Mouse (Mus musculus) ovary, adult 18-20 months (tissue): ENCODE measurements around the gene Lgals3bp.
A peak's percentile ranks its signal among the peaks of the same experiment; 100 is the strongest.

ENCODE experiments used
- DNase-seq: peaks from one replicate; pipeline ENCODE4 v3.0.0; 2022; ENCODE audit warnings: low spot score, mixed read lengths

Lgals3bp gene

DNA sequence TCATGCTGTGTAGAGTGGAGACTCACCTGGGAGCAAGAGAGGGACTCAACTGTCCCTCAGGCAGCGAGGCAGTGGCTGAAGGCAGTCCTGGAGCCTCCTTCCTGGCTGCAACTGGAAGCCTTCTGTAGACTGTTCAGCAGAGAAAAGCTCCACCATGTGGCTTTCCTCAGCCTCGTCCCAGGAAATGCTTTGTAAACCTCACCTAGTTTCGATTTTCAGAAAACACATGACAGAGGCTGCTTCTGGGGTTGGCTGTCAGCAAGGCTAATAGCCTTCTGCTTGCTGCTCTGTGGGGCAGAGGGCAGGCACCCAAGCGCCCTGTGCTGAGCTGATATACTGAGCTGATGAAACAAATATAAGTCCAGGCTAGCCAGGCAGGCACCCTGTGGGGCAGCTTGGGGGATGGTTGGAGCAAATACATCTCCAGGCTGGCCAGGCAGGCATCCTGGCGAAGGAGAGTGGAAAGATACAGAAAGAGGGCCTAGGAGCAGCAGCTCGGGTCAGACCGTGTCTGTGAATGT is at the start of gene Lgals3bp:
TSS of gene Lgals3bp (minus strand) at position 333 of the 521 bp plus-strand sequence.
- DNase-seq: peak; percentile 50

DNA sequence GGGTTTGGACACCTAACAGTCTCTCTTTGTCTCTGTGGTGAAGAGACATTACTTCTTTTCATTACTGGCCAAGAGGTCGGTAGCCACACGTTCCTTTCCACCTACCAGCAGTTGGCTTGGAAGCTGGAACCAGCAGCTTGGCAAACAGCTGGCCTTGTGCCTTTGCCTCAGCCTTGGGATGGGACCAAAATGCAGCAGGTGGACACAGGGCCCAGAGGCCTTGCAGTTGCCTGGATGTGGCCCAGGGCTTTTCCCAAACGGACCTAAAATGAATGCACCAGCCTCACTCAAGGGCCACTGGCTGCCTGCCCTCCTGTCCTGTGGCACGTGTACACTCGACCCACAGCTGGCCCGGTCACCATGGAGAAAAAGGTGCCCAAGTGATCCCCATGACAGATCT is 49.3 kb upstream of the Lgals3bp start:
- DNase-seq: no peak

DNA sequence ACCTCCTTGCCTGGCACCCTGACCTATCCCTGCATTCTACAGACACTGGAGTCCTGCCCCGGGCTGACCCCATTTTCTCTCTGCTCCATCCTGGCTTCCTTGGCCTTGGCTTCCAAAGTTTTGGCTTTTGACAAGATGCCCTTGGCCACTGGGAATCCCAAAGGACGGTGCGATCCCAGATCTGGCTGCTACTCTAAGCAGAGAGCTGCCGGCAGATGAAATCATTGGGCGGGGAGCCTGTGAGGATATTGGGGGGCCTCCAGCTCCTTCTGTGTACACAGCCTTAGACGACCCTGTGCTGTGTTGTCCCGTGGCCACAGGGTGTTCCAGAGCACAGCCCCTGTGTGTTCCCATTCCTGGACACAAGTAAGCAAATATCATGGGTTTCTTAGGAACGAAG is 46.5 kb upstream of the Lgals3bp start:
- DNase-seq: no peak

DNA sequence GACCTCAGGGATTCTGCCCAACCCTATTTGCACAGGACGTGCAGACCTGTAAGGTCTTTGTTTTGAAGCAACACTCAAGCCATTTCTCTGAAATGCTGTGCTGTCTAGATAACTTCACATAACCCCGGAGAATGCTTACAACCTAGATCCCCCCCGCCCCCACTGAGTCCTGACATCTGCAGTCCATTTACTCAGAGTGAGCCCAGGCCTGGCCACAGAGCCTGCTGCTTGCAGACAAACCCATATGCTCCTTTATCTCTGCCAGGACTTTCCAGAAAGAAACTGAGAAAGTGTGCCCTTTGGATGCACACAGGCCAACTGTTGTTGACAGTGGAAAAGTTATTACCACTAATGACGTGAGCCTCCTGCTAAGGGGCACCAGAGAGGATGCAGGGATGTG is 45.5 kb upstream of the Lgals3bp start:
- DNase-seq: no peak

DNA sequence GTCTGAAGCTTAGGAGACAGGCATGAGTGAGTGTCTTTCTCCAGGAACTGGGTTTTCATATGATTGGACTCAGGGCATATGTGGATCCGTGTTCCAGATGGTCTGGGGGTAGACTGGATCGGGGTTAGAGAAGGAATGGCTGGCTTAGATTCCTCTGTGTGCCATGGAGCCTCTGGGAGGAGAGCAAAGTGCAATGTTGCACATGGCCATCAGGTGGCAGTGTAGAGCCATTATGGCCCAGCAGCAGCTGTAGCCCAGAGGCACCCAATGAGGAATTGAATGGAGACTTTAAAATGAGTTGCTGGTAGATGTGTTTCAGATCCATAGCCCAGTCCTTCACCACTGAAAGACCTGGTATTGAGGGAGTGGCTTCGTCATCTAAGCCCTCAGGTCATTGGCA is 44.0 kb upstream of the Lgals3bp start:
- no peak for DNase-seq

DNA sequence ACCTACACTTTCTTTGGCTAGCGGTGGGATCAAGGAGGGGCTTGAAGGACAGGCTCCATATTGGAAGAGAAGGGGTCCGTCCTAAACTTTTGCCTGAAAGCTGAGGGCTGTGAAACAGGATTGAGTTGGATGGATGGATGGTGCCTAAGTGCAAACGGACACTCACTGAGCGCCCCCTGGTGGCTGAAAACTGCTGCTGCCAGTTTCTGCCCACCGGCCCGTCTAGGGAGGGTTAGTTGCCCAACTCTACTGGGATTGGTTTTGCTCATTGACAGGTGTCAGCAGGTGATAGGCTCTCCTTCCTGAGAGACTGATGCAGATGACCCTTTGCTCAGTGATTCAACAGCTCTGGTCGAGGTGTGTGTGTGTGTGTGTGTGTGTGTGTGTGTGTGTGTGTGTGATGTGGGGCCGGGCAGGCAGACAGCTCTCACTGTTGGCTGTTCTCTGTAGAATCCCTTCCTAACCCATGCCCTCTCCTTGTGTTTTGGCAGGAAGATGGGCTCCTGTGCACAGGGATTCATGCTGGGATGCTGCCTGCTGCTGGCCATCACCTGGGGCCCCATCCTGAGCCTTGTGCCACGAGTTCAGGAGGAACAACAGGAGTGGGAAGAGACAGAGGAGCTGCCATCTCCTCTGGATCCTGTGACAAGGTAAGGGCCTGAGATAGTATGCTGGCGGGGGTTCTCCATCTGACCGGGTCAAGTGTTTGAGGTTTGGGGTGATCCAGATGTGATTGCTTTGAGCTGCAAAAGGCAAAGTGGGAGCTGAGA is 41.5 kb upstream of the Lgals3bp start:
- DNase-seq: no peak

DNA sequence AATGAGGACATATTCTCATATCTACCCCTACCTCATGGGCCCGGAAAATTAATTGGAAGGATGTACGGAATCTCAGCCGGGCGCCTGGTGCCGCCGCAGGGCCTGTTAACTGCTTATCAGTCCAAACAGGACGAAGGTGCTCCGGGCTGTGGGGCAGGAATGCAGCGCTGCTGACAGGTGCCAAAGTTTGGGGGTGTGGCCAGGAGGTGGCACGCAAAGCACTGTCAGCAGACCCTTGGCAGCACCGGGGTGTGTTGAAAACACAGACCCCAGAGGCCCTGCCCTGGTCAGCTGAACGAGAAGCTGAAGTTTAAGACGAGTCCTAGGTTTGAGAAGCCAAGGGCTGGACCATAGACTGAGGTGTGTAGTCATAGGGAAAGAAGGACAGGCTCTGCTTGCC is 40.8 kb upstream of the Lgals3bp start:
- DNase-seq: no peak

DNA sequence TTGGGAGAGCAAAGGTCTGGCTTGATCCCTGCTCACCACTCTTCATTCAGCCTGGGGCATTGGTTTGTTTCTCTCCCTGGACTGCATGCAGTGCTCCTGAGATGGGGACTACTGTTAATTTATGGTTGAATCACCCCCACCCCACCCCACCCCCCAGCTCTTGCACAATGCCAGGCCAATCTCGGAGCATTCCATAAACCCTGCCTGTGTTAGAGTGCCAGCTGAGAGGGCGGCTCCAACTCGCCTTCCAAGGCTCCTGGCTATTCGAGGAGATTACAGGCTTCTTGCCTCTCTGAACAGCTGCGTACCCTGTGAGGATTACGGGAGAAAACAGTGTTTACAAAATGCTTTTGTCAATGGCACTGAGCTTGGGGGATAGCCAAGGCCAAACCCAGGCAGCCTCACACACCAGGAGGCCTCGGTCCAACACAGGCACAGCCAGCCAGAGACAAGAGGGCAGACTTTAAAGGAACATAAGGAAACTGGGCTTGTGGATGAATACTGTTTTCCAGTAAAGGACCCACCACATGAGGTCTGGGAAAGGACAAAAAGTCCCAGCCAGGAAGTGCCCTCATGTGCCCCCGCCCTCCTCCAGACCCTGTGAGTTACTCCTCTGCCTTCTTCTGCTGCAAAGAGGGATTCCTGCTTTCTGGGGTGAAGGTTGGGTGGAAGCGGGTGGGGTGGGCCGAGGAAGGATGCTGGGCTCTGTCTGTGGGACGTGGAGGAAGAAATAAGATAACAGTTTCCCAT is 36.9 kb upstream of the Lgals3bp start:
- peak; percentile 81 for DNase-seq

DNA sequence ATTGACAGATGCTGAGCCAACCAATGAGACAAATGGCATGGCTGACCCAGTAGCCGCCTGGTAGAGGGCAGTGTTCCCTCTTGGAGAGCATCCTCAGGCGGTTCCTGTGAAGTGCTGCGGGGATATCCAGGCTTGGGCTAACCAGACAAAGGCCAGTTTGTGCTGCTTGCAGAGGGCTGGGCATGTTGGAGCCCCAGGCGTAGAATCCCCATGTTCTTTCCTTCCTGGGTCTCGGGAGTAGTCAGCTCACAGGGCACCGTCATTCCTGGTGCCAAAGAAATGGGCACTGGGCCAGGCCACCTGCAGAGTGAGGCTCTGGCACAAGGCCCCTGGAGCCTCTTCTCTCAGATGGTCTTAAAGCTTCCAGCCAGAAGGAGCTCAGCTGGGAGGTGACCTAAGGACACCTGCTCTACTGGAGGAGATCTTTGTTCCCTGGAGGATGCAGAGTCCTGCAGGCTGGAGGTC is 34.6 kb upstream of the Lgals3bp start:
- no peak for DNase-seq

DNA sequence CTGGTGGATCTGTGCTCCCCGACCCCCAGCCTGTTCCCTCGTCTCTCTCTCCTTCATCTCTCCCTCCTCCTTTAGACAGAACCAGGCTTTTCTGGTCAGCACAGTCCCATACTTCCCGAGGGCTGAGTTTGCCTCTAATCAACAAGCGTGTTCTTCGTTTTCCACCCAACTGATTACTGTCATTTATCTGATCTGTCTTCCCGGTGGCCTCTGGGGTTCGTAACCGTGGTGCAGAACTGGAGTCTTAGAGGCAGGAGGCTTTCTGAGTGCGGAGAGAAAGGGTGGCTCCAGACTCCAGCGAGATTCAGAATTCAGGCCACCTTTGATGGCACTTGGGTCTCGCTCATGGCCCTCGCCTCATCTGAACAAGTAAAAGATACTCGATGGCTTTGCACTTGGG is 32.2 kb upstream of the Lgals3bp start:
- no peak for DNase-seq

DNA sequence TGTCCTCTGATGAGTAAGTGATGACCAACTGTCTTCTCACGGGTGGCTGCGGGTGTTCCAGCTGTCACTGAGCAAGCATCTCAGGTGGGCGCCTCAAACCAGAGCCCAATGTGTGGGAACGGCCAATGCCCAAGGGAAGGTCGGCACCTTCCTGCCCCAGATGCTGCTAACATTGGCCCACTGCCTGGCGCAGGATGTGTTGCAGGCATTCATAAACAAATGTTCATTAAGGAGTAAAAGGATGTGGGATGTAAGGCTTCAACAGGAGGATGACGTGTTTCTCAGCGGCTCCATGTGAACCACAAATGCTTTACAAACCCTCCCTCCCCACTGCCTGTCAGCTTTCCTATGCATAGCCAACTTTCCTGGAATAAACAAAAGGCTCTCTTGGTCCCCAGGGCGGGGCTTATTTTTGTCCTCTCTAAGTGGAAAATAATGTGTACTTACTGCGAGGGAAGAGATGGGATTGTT is 31.5 kb upstream of the Lgals3bp start:
- DNase-seq: no peak

DNA sequence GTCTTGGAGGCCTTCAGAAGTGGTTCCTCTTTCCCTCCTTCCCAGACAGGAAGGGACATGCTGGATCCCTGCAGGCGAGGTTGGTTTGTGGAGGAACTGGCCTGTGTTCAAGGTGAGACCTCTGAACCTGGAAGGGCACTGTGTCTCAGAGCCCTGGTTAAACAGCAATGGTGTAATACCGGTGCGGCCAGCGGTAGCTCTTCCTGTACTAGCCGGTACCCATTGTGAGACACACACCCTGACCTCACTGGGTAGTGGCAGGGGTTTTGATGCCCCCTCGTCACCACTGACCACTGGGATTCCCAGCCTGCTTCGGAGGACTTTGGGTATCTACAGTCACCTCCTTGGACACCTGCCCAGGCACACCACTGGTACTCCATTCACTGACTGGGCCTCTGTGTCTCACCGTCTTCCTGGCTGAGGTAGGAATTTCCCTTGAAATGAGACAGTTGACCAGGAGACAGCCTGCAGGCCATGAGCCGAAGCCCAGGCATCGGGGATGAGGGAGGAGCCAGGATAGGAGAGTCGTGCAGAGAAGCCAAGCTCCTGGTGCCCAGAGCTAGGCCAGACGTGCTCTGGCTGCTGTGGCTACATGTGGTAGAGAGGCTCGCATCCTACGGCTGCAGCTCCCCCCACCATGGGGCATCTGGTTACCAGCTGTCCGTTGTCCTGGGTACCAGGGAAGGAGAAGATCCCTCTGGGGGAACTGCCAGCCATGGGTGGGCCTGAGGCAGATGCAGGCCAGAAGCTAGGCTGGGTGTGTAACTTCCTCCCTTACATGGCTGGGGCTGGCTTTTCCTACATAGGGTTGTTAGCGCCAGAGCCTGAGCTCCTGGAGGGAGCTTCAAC is 29.4 kb upstream of the Lgals3bp start:
- no peak for DNase-seq

DNA sequence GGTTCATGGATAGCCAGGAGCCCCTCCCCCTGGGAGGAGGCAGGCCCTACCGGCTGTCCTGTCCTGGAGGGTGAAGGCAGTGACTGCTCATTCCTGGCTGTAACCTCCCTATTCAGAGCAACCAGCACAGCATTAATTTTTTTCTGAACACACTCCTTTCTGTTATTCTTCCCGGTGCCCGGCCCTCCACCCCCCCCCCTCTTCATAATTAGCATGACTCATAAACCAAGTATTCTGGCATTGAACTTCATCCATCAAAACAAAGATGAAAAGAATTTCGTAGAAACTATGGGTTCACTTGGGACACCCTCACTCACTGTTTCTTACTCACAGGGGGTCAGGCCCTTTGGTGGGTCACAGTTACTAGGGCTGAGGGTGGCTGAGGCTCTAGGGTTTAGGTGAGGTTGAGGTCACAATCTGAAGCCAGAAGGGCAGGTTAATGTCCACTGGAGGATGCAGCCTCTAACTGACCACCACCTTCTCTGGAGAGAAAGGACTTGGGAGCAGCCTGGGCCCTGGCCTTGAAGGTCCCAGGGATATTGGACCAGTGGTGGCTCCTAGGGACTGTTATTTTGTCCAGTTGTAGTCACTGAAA is 28.5 kb upstream of the Lgals3bp start:
- no peak for DNase-seq

DNA sequence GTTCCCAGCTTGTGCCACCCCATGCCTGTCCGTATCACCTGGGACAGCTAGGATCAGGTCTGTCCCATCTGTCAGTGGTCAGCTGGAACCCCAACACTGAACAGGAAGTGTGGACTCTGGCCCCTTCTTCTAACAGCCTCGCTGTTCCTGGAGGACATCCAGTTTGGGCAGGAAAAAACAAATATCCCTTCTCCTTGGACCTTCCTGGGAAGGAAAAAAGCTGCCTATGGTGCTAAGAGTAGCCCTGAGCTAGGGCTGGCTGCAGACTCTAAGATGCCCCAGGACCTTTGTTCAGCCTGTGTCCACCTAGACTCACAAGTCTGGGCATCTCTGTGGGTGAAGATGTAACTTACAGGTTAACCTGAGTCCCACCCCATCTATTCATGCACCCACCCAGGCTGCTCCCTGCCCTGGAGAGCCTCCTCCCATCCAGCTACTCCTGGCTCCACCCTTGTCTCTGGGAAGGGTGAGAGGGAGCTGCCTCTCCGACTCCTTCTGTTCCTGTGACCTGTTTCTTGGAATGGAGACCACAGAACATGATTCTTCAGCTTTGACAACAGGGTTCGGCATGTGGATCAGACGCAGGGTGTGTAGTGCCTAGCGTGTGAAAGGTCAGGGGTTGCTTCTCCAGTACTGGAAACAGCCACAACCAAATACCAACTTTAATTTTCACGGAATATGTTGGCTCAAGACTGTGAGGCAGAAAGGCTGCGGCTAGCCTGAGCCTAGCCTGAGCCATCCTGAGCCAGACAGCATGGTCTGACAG is 27.2 kb upstream of the Lgals3bp start:
- DNase-seq: no peak

DNA sequence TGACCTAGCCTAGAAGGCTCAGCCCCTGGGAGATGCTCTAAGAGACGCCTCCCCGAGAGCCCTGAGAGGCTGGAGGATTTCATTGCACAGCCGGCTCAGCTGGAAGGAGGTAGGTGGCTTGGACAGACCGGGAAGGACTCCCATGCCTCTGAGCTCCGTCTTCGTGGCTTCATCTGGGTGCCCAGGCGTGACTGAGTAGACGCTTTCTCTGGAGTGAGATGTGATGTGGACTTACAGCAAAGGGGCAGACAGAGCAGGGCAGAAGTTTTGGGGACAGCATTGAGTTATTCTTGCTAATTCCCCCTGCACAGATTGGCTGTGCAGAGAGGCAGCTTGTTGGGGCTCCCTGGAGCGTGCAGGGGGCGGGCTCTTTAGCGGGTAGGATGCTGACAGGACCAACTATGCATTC is 26.6 kb upstream of the Lgals3bp start:
- DNase-seq: no peak

DNA sequence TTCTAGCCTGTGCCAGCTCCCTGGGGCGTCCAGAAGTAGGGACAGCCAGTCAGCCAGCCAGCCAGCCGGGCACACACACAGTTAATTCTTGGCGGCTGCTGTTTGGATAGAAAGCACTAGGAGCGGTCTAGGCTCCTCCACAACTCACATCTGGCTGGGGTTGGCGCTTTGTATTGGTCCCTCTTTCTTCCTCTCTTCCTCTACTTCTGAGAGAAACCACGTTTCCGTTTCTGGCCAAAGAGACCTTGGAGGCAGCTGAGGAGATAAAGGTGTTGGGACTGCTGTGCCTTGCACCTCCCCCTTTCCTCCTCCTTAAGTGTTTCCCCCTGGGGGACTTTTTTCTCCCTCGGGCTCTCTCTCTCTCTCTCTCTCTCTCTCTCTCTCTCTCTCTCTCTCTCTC is 26.1 kb upstream of the Lgals3bp start, which contains the start of gene C1qtnf1:
TSS of gene C1qtnf1 (plus strand) at position 218 of the 400 bp plus-strand sequence.
- DNase-seq: no peak

DNA sequence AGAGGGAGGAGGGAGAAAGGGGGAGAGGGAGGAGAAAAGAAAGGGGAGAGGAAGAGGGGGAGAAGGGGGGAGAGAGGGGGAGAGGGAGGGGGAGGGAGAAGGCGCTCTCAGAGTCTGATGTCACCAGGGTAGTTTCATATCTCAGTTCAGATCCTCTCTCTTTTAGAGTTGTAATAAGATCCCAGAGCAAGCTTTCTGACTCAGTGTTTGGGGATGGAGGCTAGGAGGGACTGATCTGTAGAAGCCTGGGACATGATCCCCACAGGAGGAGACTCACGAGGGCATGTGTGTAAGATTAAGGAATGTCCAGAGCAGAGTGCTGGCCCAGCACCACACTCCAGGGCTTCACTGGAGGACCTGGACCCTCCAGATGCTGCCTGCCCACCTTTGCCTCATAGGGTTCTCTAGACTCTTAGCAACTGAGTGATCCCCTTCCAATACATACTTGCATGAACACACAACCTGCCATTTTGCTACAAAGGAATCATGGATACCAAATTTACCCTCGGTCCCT is 25.4 kb upstream of the Lgals3bp start:
- no peak for DNase-seq

DNA sequence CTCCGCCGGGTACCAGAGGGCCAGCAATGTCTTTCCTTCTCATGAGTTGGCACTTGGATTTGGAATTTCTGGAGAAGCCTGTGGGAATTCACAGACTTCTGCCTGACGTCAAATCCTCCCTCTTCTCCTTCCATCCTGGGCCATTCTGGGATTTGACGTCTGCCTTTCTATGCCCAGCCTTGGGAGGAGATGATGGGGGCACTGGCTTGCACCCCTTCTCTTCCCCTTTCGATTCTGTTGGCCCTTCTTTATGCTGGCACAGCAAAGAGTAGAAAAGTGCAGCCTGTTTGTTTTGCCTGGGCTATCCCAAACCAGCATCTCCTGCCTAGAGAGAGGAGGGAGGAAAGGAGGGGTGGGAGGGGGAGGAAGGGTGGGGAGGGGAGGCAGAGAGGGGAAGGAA is 24.9 kb upstream of the Lgals3bp start:
- no peak for DNase-seq

DNA sequence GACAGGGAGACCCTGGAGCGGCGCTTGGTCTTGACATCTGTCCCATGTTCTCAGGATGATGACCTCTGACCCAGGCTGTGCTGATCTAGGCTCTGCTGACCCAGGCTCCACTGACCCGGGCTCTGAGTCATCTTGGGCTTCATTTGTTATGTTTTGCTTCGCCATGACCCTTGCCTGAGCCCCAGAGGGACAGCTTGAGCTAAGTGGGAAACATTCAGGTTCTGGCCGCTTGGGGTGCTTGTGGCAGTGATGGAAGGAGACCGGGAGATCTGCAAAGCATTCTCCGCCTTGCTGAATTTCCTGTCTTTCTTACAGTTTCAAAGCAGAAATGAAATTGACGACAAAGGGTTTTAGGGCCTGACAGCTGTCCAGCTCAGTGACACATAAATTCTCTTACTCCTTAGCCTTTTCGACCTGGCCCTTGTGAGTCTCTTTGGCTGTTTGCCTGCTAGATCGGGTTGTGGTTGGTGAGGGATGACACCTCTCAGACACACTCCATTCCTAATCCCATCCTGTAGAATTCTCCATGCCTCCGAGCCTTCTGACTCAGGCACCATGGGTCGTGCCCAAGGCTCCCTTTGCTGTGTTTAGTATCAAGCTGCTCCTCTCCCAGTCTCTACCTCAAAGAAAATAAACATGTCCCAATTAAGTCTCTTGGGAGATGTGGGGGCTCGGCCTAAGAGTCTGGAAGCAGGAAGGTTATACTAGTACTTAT is 22.9 kb upstream of the Lgals3bp start:
- no peak for DNase-seq
